Mouse (Mus musculus) A20 (cell line): Measurements from ENCODE around the gene Bspry.

Experiments used
- DNase-seq: peaks from one replicate; pipeline ENCODE4 v3.0.0-alpha.2; 2011; ENCODE audit warnings: low read depth, low spot score

The Bspry gene

GRCm38 (mm10) chr4:62480709-62481605 lies 1.1 kb downstream of the Bspry start:
- peak; percentile 65 for DNase-seq

GRCm38 (mm10) chr4:62484928-62485327 lies 5.1 kb downstream of the Bspry start:
- DNase-seq, result peak; percentile 57

- peak; percentile 64 for DNase-seq
Observed at GRCm38 (mm10) chr4:62485450-62486161, 5.8 kb downstream of the Bspry start.

- no peak for DNase-seq
Observed at GRCm38 (mm10) chr4:62486162-62486696, 6.4 kb downstream of the Bspry start.

DNA sequence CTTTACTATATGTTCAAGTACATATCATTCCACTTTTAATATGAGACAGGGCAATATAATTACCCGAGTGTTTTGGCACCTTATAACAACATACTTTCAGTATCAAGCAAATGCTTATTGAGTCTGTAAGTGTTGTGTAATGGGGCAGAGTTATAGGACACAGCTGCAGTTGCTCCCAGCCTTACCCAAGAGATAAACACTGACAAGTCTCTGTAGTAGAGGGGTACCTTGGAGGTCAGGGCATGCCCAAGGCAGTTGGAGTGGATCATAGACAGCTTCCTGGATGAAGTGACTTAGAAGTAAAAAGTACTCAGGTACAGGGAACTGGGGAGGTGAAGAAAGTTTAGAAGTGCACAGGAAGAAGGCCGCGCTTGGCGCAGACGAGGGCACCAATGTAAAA lies 7.3 kb downstream of the Bspry start:
- no peak for DNase-seq

DNA sequence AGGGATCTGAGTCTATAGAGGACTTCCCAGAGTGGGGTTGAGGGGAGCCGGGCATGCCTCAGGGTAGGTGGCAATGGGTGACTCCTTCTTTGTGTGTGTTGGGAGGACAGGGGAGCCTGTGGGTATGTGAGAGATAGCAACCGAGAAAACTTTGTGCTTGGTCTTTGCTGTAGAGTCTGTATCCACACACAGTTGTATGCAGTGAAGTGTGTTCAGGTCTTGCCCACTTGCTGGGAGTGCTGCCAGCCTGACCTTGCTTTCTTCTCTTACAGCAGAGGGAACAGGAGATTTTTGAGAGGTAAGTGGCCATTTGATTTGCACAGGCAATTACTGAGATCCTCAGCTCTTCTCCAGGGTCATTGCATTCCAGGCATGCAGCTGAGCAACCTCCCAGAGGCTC lies 8.1 kb downstream of the Bspry start:
- no peak for DNase-seq

DNA sequence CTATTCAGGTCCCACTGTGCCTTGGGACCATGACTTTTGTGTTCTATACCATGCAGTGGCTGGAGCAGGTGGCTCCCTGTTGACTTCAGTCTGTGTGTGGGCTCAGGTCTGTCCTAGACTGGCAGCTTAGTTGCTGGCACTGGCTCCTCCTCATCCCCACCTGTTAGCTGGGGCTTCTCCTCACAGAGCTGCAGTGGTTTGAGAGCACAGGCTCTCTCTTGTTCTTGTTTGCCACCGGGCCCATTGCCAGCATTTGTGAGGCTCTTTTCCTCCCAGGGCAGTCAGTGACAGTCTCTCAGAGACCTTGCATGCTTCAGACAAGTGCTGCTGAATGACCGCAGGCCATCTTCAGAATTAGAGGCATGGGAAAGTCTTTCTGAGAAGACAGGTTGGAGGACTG lies 12.8 kb downstream of the Bspry start:
- DNase-seq, result no peak

DNA sequence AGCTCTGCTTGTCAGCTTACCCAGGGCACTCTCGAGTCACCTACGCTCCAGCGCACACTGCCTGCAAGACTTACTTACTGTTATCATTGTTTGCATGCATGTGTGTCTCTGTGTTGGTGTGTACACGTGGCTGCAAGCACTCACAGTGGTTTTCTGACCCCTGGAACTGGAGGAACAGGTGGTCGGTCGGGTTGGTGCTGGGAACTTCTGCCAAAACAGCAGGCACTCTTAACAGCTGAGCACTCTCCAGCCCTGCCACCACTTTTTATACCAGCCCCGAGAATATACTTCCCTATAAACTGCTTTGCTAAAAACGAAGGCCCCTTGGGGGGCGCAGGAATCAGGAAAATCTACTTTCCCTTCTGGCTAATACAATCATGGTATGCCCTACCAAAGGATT lies 14.4 kb downstream of the Bspry start:
- DNase-seq, result peak; percentile 9

- peak; percentile 11 for DNase-seq
Observed at GRCm38 (mm10) chr4:62495946-62496345, 16.1 kb downstream of the Bspry start.

- peak; percentile 19 for DNase-seq
Observed at GRCm38 (mm10) chr4:62496815-62497214, 17.0 kb downstream of the Bspry start.

GRCm38 (mm10) chr4:62500799-62501198 lies 20.9 kb downstream of the Bspry start:
- DNase-seq, result peak; percentile 11

DNA sequence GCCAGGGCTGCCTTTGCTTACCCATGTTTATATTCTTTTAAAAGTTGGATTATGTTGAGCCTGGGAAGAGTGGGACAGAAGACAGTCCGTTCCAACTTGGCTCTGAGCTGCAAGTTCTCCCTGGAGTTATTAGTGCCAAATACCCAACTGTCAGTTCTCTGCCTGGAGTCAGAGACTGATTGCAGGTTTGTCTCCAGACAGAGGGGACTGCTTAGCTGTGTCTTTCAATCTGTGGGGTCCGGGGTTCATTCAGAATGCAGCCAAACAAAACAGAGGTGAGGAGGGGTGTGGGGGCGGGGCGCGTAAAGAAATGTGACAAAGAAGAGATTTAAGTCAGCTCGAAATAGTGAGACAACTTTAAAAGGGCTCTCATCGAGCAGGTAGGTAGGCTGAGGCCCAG lies 21.7 kb downstream of the Bspry start:
- DNase-seq, result no peak

GRCm38 (mm10) chr4:62501964-62502732 lies 22.3 kb downstream of the Bspry start:
- DNase-seq, result peak; percentile 99

DNA sequence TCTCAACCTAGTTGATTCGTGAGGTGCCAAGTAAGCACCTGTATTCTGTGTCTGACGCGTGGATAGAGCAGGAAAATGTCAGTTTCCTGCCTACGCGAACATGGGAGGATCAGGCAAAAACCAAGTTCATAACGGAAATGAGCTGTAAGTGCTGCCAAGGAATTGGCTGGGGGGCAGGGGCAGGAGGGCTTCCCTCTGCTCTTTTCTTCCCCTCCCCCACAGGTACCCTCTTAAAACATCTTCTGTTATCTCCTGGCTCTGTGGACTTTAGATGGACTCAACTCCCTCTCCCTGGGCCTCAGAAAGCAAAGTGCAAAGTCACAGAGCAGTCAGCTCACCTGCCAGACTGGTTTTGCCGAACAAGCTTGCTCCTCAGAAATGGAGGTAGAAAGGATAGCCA lies 23.1 kb downstream of the Bspry start:
- no peak for DNase-seq

DNA sequence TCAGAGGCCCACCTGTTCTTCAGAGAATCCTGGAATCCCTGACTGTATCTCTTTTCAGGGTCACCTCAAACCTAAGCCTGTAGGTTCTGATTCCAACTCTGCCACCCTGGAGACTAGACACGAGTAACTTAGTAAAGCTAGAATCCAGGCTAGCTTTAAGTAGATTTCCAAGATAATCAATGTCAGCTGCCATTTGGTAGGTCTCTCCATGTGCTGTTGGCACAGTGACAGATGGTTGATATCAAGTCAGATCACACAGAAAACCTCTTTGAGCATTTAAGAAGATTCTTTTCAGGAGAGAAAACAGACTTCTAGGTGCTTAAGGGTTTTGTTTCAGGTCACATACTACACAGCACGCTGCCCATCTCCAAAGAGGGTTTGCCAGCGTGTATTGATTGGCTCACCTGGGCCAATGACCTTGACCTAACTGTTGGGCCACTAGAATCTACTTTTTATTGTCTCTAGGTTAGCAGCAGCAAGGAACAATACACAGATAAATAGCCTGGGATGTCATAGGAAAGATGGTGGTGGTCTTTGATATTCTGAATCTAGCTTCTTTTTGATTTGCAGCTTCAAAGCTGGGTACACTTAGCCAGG lies 23.6 kb downstream of the Bspry start, which contains the start of gene Hdhd3:
Gene Hdhd3 (minus strand): TSS at position 94 of the 597 bp plus-strand sequence.
- DNase-seq, result peak; percentile 13

DNA sequence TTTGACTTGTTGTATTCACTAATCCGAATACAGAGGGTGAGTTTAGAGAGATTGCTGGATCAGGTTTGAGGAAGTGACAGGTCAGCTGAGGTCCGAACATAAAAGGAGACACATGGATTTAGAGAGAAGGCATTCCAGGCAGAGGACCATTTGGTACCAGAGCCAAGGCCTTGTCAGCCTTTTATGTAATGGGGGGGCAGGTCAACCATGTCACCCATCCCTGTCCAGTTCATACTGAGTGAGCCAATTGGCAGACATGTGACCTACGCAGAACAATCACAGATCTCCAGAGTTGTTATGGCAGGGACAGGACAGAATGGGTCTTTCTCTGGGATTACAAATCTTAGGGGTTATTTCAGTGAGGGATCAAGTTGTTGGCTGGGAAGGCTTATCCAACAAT lies 26.1 kb downstream of the Bspry start:
- DNase-seq, result no peak

DNA sequence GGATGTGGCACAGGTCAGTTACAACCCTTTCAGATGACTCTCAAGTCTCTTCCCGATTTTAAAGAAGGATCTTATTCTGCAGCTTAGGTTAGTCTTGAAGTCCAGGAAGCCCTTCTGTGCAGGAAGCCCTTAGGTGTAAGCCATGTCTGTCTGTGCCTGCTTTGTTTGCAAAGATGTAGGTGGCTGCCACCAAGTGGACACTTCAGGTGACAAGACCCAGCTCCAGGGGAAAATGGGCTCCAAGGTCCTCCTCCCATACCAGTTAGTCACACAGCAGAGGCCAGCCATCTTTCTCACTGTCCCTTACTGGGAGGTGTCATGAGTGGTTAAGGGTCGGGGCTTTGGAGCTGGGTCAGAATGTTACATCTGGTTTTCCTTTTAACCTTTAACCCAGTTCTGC lies 26.9 kb downstream of the Bspry start:
- DNase-seq, result peak; percentile 81

- DNase-seq, result no peak
Observed at GRCm38 (mm10) chr4:62508839-62509238, 29.0 kb downstream of the Bspry start.

DNA sequence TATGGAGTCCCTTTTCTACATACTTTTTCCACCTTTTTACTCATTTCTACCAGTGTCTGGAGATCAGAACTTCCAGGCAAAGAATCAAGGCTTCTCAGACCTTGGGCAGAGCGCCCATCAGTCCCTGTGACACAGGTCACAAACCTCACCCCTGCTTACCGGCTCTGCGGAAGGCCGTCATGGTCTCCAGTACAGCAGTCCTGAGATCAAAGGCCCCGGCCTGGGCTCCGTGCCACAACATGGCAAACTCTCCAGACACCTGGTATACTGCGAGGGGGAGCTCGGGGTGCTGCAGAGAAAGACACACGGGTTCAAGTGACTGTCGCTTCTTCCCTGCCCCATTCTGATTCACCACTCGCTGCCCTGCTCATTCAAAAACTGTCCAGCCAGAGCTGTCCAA lies 30.1 kb downstream of the Bspry start:
- DNase-seq, result no peak

GRCm38 (mm10) chr4:62513998-62514506 lies 34.2 kb downstream of the Bspry start:
- DNase-seq, result peak; percentile 30

GRCm38 (mm10) chr4:62514995-62515394 lies 35.1 kb downstream of the Bspry start:
- DNase-seq, result peak; percentile 11
